Mouse (Mus musculus) cerebellum, adult 11-12 months (tissue): ENCODE results near the gene Bicdl1.
A peak's percentile ranks its signal among the peaks of the same experiment; 100 is the strongest.
"Not testable (repeated sequence)": the region's sequence is repeated elsewhere in the genome, so short reads cannot be mapped to it uniquely, and the experiment has no call there.

ENCODE experiments used
- DNase-seq: peaks from one replicate; pipeline ENCODE4 v3.0.0; 2022

Bicdl1 gene

DNA sequence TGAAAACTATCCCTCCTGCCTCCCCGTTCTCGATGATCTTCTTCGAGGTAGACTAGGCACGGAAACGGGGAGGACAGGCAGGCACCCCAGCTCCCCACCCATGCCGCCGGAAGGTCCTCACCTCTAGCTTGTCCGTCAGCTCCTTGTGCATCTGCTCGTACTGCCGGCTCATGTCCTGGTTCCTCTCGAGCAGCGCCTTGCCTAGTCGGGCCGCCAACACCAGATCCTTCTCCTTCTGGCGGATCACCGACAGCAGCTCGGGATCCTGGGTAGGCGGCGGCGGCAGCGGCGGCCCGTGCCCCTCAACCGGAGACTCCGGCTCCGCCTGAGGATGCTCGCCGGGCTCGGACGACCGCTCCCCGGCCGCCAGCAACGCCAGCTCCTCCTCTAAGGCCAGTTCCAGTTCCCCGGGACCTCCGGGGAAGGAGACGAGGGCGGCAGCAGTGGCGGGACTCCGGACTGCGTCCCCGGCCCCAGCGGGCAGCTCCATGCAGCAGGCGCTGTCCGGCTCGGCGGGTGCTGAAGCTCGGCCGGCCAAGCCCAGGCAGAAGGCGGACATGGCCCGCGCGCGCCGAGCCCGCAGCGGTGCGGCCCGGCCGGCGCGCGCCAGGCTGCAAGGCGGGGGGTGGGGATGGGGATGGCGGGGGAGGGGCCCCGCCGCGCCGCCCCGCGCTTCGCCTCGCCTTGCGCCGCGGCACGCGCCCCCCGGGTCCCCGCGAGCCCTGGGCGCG, at the start of gene Bicdl1:
Bicdl1 (minus strand) TSS at position 621 of the 731 bp plus-strand sequence.
- peak; percentile 72 for DNase-seq

DNA sequence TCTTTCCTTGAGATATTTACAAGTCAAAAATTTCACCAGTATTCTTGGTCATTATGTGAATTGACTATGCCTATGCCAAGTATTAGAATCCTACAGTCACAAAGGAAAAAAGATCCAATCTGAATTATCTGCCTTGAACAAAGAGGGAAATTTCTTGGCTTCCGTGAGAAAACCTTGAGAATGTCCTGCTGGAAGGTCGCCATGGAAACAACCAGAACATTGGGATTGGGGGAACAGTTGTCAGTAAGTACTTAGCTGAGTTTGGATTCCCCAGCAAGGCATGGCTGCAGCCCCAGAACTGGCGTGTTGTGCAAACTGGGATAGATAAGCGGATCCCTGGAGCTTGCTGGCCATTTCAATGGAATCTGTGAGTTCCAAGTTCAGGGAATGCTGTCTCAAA, 45.5 kb upstream of the Bicdl1 start:
- no peak for DNase-seq

DNA sequence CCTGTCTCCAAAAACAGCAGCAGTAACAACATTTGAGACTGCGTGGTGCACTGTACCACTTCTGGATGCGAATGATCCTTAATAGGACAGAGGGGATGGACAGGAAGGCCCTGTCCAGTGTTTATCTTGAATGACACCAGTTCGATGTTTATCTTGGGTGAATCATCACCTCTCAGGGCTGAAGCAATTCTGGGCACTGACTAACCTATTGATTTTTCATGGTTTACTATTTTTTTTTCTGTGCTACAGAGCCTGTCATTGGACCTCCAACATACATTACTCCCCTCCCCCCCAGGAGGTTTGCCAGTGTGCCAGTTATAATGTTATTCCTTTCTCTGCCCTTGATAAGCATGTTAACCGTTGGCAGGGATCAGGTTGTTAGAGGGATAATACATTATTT, 43.9 kb upstream of the Bicdl1 start:
- no peak for DNase-seq

DNA sequence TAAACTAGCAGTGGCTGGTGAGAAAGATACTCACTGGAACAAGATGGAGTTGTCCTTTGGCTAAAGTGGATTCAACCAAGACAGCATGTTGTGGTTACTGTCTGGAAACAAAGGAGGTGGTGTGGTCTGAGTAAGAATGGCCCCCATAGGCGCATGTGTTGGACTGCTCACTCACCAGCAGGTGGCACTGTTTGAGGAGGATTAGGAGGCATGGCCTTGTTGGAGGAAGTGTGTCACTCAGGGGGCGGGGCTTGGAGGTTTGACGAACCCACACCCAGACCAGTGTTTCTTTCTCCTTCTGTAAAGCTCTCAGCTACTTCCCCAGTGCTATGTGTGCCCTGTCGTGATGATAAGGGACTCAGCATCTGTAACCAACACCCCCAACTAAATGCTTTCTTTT, 38.6 kb upstream of the Bicdl1 start:
- DNase-seq, result no peak

DNA sequence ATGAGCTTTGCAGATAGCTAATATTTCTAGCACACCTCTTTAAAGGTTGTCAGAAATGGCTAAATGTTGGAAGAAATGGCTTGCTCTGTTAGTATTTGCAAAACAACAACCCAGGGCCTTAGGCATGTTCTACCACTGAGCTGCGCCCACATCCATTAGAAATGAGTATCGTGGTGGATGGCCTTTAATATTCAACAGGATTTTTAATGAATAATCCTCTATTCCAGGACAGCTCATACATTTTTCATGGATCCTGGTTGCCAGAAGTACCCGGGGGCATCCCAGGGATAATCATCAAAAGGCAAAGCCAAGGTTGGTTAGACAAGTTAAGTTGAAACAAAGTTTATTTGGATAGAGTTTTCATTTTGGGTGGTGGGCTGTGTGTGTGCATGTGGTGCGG, 37.7 kb upstream of the Bicdl1 start:
- DNase-seq, result no peak

DNA sequence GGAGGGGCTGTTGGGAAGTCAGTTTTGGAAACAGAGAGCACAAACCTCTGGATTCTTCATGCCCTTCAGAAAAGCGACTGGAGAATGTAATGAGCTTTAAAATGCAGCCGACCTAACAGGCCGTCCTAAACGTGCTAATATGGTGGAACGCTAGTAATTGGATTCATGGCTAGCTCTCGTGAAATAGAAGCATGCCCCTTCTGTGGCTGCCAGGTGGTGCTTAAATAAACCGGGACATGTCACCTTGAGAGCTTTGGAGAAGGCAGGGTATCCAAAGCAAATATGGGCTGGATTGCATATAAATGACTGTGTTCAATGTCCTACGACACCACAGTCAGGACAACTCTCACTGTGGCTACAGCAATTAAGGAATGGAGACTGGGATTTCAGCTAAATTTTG, 35.4 kb upstream of the Bicdl1 start:
- no peak for DNase-seq

DNA sequence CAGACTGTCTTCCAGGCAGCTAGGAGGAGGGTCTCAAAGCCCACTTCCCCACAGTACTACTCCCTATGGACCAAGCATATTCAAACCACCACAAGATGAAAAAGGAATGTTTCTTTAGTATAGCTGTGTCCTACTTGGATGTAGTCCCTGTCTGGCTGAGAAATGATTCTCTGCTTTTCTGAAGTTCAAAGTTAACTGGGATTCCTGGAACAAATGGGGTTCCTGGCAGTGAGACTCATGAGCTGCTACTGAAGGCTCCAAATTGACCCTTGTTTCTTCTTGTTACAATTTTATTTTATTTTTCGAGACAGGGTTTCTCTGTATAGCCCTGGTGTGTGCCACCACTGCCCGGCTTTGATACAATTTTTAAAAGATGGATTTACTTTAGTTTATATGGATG, 32.6 kb upstream of the Bicdl1 start:
- no peak for DNase-seq

DNA sequence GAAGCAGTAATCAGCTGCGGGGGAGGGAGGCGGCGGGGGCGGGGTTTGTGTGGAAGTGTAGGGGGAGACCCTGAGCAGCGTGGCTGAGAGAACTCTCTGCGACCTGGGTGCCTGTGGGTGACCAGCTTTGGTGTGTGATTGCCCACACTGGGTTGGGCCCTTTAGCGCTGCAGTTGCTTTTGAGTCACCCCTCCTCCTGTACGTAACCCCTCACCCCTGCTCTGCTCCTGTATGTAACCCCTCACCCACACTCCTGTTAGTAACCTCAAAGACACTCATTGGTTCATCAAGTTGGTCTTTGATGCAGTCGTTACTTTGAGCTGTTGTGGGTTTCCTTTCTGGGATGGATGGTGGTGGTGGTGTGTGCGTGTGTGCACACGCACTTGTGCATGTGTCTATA, 29.5 kb upstream of the Bicdl1 start:
- no peak for DNase-seq

DNA sequence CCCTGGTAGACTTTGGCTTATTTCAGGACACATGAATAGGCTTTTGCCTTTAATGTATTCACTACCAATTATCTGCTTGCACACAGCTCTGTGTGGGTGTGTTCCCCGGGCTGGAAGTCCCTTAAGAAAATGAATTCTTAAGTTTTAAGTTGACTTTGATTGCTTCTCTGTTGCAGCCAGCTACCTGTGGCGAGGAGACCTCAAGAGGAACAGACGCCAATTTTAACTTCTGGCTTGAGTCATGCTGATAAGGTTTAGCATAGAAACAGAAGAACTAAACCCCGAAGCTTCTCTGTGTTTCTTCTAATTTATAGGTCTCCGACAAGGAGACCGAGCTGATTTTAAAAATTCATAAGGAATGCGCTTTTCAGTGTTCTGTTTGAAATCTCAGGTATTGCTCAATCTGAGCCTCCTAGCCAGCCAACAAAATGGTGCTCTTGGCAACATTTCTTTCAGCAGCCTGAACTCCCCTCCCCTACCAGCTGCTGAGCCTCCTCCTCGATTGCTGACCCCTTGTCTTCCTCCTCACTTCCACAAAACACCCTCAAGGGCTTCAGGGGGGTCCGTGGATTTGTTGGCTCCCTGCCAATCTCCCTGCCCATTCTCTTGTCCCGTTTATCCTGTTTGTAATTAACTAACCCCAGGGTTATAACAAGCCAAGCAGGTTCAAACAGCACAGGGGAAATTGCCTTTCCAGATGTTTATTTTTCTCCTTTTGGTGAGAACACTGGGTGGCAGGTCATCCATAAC, 27.2 kb upstream of the Bicdl1 start:
- no peak for DNase-seq

DNA sequence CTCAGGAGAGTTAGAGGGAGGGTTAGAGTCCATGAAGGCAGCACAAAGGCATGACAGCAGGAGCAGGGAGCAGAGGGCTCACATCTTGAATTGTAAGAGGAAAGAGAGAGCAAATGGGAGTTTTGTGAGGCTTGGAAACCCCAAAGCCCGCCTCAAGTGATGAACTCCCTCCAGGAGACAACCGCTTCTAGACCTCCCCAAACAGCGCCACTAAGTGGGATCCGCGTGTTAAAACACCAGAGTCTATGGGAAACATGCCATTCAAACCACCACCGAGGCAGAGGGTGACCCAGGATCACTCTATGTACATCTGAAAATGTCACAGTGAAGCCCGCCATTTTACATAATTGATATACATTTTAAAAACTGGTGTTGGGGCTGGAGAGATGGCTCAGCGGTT, 26.1 kb upstream of the Bicdl1 start:
- DNase-seq, result no peak

DNA sequence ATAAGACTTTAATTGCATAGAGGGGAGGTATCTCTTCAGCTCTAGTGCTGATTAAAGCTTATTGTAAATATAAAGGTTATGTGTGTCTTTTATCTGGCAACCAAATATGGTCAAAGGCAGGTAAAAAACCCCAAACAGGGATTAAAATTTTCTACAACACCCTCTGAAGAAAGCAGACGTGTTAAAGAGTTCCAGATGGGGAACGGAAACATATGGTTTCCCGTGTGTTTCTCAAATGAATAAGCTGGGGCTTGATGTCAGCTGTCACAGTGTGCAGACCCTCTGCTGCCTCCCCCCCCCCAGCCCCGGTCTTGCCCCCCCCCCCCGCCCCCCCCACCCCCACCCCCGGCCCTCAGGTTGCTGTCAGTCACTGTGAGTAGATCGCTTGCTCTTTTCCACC, 24.1 kb upstream of the Bicdl1 start:
- DNase-seq, result no peak

DNA sequence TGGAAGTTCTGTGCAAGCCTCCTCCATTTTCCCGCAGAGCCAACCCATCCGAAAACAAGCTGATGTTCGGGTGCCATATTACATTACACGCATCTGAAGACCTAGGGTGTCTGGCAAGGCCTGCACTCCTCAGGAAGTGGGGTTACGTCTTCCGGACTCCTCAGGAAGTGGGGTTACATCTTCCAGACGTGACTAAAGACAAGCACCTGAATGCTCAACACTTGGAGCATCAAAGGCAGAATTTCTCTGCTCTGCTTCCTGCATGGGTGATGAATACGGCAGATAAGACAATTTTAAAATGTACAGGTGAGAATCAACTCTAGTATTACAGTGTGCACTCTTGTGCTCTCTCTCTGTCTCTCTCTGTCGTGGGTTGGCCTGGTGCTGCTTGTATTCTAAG, 23.4 kb upstream of the Bicdl1 start:
- DNase-seq, result no peak

DNA sequence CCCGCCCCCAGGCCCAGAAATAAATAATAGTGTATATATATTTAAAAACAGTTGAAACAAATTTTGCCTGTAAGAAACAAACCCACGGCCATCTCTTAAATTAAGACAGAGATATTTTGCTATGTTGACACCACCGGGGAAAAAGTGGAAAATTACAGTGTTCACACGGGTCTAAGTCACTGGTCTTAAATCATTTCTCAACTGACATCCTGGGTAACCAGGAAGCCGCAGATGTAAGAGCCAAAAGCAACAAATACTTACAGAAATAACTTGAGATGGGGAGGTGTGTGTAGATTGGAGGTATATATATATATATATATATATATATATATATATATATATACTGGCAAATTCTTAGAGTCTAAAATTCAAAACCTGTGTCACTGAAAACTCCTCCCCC, 21.5 kb upstream of the Bicdl1 start:
- DNase-seq, result no peak

DNA sequence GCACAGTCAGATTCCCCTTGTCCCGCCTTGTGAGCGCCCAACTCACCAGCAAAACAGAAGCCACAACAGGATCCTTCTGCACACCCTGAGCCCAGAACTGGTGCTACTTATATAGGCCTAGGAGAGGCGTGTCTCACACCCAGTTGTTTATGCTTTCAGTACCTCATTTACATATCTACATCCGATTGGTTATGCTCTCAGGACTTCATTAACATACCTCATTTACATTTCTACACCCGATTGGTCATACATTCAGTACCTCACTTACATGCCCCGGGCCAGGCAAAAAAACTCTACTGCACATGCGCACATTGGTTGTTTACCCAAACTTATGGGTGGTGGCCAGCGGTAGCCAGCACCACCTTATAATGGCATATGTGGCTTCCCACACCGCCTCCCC, 20.5 kb upstream of the Bicdl1 start:
- not testable (repeated sequence) for DNase-seq

DNA sequence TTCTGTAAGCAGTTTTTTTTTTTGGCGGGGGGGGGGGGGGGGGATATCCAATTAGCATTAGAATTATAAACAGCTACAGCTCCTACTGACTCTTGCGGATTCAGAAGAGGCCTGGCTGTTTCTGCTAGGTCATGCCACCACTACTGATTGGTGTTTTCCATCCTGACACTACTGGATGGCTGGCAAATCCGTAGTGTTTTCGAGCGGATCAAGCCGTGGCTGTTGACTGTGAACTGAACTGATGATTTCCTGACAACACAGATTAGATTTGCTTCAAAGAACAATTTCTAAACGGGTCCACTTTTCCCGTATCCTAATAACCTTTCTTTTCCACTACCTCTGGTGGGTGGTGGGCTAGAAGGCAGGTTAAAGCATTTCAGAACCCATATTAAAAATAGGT, 16.9 kb upstream of the Bicdl1 start:
- no peak for DNase-seq

DNA sequence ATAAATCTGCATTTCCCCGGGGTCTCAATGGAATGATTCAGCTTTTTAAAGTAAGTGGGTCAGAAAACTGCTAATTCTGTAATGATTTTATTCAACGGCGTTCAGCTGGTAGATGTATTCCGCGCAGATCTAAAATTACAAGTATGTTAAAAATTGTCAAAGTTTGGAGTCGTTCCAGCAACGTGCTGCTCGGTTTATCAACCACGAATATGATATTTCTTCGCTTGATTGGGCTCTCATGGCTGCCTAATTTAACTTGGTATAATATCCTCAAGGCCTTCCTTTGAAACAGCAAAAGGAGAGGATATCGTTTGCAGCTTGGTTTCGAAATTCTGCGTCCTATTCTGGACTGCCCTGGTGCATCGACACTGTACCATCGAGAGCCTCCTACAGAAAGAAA, 13.9 kb upstream of the Bicdl1 start:
- DNase-seq, result no peak

DNA sequence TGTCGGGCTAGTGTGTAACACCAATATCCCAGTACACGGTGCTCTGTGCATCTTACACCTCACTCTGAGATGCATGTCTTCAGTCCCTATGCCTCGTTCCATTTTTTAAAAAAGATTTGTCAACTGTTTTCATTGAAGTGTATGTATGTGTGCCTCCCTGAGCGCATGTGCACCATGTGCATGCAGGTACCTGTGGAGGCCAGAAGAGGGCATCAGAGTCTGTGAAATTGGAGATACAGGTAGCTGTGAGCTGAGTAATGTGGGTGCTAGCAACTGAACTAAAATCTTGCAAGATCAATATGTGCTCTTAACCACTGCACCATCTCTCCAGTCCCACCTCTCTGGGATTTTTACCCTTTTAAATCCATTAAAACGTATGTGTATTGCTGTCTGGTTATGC, 6.6 kb upstream of the Bicdl1 start:
- no peak for DNase-seq

DNA sequence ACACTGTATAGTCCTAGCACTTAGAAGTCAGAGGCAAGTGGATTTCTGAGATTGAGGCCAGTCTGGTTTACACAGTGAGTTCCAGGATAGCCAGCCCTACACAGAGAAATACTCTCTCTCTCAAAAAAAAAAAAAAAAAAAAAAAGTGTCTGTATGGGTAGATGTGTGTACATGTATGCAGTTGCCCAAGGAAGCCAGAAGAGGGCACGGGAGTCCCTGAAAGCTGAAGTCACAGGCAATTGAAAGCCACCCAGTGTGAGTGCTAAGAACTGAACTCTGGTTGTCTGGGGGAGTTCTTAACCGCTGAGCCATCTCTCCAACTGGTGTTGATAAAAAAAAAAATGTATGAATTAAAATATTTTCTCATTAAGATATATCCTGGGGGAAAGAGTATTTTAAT, 3.1 kb upstream of the Bicdl1 start:
- no peak for DNase-seq

DNA sequence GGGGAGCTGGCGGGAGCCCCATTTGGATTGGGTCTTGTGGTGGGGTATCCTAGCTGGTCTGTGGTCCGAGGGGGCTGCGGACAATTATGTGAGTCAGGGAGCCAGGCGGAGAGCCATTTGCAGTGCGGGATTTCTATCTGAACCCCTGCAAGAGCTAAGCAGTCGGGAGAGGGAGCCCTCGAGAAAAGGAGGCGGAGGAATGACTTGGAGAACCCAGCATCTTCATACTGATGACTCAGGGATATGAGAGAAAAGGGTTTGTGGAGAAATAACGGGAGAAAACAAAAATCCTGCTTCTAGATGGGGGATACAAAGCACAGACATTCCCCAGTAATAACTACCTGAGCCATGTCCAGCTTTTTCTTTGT, 1.4 kb upstream of the Bicdl1 start:
- DNase-seq, result no peak

DNA sequence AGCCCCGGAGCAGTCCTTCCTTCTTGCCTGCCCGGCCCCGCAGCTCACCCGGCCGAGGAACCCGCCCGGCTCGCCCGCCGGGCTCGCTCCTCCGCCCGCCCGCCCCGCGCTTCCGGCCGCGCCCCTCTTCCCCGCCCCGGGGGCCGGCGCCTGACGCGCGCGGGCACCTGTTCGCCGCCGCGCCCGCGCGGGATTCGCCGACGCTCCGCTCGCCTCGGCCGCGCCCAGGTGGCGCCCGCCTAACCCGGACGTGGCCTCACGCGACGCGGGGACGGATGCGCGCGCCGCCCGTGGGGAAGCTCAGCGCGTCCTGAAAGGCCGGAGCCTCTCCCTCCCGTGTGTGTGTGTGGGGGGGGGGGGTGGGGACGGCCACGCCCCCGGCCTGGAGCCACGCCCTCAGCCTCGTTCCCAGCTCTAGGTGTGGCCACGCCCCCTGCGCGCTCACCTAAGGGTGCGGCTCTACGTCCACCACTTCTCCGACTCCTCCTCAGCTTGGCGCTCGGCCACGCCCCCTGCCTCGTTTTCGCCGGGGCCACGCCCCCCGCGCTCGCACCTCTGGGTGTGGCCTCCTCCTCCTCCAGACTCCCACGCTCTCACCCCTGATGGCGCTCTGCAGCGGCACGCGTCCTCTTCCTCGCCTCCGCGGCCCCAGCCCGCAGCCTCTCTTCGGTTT, 891 bp upstream of the Bicdl1 start:
- peak; percentile 99 for DNase-seq

DNA sequence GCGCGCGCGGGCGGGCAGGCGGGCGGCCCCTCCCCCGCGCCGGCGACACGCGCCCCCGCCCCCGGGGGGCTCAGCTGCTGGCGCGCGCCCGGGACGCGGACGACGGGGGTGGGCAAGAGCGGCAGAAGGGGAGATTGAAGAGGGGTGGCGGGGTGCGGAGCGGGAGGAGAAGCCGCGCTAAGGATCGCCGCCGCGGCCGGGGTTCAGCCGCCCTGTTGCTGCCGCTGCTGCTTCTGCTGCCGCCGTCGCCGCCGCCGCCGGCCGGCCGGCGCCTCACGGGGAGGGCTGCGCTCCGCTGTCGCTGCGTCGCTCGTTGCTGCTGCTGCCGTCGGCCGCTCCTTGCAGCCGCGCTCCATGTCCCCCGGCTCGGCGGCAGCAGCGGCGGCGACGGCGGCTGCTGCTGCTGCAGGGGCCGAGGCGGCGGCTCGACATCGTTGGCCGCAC, 333 bp upstream of the Bicdl1 start:
- no peak for DNase-seq

DNA sequence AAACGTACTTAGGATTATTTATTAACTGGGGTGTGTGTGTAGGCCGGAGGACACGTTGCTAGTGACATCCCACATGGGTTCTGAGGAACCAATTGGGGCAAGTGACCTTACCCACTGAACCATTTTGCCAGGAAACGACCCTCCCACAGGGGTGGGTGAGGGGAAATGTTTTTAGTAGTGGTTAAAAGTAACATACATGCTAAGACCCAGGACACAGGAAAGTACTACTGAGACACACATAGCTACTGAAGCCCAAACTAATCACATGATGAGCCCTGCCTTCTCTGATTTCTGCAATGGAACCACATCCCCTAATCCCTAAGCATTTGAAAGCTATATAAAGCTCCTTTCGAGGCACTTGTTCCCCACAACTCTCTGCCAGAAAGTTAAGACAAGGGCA, 1.1 kb downstream of the Bicdl1 start:
- peak; percentile 25 for DNase-seq

DNA sequence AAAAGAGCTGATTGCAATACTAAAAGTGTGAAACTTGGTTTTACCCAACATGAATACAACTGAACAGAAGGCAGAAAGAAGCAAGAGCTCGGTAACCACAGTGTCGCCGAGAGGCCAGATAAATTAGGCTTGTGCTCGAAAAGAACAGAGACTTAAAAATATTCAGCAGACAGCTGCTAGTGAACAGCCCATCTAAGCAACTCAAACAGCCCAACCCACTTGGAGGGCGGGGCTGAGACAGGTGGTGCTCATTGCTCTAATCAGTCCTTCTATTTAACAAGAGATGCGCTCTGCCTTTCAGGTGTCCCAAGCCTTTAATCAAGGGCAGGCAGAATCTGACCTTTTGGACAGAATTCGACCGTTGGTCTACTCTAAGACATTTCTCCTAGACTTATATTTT, 4.8 kb downstream of the Bicdl1 start:
- DNase-seq, result no peak

DNA sequence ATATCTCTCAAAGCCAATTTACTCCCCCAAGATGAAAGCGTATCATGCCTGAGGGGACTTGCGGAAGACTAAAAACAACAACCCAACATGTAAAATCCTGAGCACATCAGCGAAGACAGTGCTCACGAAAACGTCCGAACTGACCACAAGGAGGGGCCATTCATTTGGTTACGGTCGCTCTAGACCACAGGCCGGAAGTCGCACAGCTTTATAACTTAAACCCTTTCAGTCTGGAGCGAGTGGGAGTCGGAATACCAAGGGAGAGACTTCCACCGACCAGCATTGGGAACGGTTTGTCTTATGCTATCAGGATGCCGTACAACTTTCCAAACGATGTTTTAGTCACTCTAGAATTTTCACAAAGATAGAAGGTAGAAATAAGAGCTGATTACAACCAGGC, 5.4 kb downstream of the Bicdl1 start:
- DNase-seq, result no peak
